Mouse (Mus musculus) neutrophil, adult 59 days (primary cell): ENCODE results near the gene Trhr2. TPM values are rescaled to one million over a fixed set of nuclear protein-coding genes. Genes with fewer than 3 reads are reported as not detected.

Experiments used
- total RNA-seq, 2 experiments: library from RNA; stranded (reverse); gene quantifications; 1 replicate in 1 of 2; 2 replicates in 1 of 2; pipeline ENCODE4 v1.2.4; 2023

Trhr2 gene
- total RNA-seq: not detected

DNA sequence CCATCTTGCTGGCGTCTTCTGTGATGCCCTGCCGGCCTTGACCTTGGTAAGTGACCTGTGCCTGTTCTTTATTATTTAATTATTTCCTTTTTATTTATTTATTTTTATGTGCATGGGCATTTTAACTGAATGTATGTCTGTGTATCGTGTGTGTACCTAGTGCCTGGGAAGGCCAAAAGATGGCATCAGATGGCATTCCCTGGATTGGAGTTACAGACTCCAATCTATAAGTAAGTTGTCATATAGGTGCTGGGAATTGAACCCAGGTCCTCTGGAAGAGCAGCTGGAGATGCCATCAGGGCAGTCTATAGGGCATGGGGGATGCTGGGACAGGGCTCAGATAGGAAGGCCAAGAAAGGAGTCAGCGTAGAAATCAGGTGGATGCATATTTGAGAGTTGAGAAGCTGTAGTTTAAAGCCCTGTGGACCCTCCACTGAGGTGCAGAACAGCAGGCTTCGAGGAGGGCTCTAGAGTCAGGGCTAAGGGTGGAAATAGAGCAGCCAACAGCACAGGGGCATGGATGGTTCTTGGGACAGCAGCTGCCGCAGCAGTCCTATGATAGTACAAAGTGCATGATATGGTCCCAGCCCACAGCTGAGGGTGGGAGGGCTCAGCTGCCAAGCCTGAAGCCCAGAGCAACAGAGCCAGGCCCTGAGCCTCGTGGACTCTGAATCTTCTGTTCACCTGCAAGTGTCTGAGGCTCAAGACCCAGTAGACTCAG lies at the start of gene Trhr2:
Gene Trhr2, minus strand, starts transcription at position 51 of the 721 bp plus-strand sequence.

DNA sequence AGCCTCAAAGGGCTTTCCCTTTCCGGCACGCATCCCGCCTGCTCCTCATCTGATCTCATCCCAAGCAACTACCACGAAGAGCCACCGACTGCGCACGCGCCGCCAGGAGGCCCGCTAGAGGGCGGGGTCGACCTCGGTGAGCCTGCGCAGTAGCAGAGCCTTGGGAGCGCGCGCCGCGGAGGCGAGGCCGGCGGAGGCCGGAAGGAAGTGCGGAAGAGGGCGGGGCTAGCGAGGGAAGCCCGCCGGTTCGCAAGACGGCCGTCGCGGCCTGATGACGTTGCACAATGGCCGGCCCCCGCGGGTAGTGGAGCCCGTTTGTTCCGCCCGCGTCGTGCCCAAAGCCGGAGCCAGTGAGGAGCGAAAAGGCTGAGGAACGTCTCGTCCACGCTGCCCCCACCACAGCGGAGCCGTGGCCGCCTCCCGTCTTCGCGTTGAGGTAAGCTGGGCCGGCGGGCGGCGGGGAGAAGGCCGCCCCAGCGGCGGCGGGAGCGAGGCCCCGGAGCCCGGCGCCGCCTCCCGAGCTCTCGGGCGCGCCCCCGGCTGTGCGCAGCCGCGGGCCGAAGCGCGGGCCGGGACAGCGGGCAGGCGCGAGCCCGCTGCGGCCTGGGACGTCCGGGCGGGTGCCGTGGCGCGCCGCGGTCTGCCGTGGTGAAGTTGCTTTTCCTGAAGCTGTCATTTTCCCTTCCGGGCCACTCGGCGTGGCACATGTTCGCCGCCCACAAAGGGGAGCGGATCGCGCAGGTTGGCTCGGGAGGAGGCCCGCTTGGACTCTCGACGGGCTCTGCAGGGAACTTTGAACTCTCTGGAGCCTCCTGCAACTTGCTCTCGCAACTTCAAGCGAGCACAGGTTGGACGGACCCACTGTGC lies 16.1 kb upstream of the Trhr2 start, which contains the start of gene Zc3h18:
Gene Zc3h18, plus strand, starts transcription at position 245 of the 867 bp plus-strand sequence.

Other genes starting within 250 kb of the Trhr2 start
- gene Zfpm1, start 78.6 kb downstream of the Trhr2 start, total RNA-seq: 10 to 100 TPM; 17.8 to 25.9 TPM
- 10 to 100 TPM; 48.2 to 51.7 TPM for gene Zc3h18, start 15.9 kb upstream of the Trhr2 start, total RNA-seq
- under 1 TPM in 1 of 2 experiments, not detected in 1; 0.53 TPM for gene Il17c, start 61.3 kb upstream of the Trhr2 start, total RNA-seq
- 100 to 1,000 TPM; 806 to 827 TPM for gene Cyba, start 72.2 kb upstream of the Trhr2 start, total RNA-seq
- gene Mvd, start 82.7 kb upstream of the Trhr2 start, total RNA-seq: 10 to 100 TPM in 1 of 2 experiments, 1 to 10 TPM in 1; 7.3 to 10.1 TPM
- gene Snai3, start 100.0 kb upstream of the Trhr2 start, total RNA-seq: not detected
- 10 to 100 TPM; 45.1 to 55.0 TPM for gene Rnf166, start 115.3 kb upstream of the Trhr2 start, total RNA-seq
- 10 to 100 TPM; 12.7 to 15.7 TPM for gene Ctu2, start 115.4 kb upstream of the Trhr2 start, total RNA-seq
- 10 to 100 TPM; 40.1 to 60.0 TPM for gene Piezo1, start 190.6 kb upstream of the Trhr2 start, total RNA-seq
- gene Cdt1, start 207.3 kb upstream of the Trhr2 start, total RNA-seq: 10 to 100 TPM; 50.8 to 55.3 TPM
- gene Aprt, start 216.2 kb upstream of the Trhr2 start, total RNA-seq: 100 to 1,000 TPM; 144 to 180 TPM